Mouse (Mus musculus): ENCODE data around the gene Rassf2. TPM values are rescaled to one million over a fixed set of nuclear protein-coding genes. Genes with fewer than 3 reads are reported as not detected.

Gene Rassf2
- polyA plus RNA-seq, 1 experiment from 2014 or later, result 15.8 TPM

DNA sequence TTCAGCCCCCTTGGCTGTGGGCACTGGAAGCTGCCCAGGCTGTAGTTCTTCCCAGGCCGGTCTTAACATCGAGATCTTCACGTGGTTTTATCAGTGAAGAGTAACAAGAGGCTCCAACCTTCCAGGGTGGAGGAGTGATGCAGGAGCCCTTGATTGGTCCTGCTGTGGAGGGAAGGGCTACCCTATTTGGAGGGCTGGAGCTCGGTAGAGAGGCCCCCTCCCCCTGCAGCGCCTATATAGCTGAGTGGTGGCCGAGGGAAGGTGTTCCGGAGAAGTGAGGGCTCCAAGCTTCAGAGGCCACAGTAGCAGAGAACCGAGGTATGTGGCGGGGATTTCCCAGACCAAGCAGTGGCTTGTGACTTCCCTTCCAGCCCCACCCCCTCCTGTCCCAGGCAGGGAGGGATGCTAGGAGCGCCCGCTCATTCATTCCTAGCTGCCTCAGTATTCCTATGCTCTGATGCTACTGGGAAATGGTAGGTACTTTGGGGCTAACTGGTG is 79.4 kb downstream of the Rassf2 start, which contains the start of gene Prnd:
Gene Prnd, plus strand, starts transcription at position 264 of the 498 bp plus-strand sequence.
- H3K27ac ChIP-seq (ENCODE audit: low read depth), result no peak within 1 kb of the TSS
- ATAC-seq (ENCODE audit: insufficient read depth) (peak; percentile 39; the same call in 1 of the 2 replicates), DNase-seq (peak; percentile 53)
- H3K9ac ChIP-seq, result no peak within 1 kb of the TSS; the same call in 1 of the 2 replicates
- 5% methylated on average over 11 of the region's 11 CpGs for WGBS
- no peaks in the 10 kb centered on the region; the same call in 1 of the 2 replicates for H3K4me1 ChIP-seq (ENCODE audit: insufficient read depth)
- H3K9me3 ChIP-seq (ENCODE audit: low read depth, low read length), result no peaks in the 10 kb centered on the region
- H3K36me3 ChIP-seq (ENCODE audit: insufficient read depth), result no peaks in the 10 kb centered on the region
- H3K4me2 ChIP-seq, result peak within 1 kb of the TSS; percentile 52; the same call in 1 of the 2 replicates
- TF ChIP-seq CTCF (IDR thresholded peaks at IDR 0.05; ENCODE audit: low read depth), result no peak
- H3K27me3 ChIP-seq (ENCODE audit: insufficient read depth, low read length), result peaks cover 26% of the 10 kb centered on the region
- peak within 1 kb of the TSS; percentile 8; the same call in 1 of the 2 replicates for H3K4me3 ChIP-seq (ENCODE audit: low read depth, low read length)

DNA sequence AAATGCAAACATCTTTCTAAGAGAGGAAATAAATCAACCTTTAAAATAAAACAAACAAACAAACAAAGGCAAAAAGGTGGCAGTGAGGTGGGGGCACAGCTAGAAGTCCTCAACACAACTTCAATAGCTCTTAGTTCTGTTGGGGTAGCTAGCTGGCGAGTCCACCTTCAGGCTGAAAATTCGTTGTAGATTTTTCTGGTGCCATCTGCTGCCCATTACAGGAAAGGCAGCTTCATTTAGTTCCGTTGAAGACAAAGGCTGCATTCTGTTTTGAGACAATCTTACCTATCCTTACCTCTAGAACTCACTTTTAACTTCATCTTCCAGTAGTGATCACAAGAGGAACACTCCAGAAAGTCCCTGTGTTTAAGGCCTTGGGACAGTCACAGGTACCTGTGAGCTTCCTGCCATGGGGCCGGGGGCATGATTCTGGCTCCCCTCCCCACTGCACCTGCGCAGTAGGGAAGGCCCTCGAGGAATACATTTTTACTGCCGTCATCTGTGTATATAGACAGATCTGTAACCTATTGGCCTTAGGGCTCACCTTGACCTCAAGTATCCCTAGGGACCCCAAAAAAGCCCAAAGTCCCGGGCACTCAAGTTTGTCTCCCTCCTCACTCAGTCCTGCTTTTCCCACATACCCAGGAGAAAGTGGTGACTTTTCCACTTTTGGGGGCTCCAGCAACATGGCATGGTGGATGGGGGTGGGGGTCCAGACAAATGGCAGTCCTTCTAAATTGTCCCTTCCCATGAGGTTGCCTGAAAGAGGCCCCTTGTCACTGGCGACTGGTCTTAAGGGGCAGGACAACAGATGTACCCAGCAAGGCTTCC is 80.1 kb downstream of the Rassf2 start:
- Histone ChIP-seq H3K27me3 (ENCODE audit: insufficient read depth, low read length) (peaks cover 26% of the 10 kb centered on the region), H3K4me3 (ENCODE audit: low read depth, low read length) (no peak overlapping the region), H3K36me3 (ENCODE audit: insufficient read depth) (no peaks in the 10 kb centered on the region), H3K27ac (ENCODE audit: low read depth) (no peak overlapping the region), H3K9ac (no peak overlapping the region), H3K4me1 (ENCODE audit: insufficient read depth) (no peaks in the 10 kb centered on the region; the same call in 1 of the 2 replicates), H3K9me3 (ENCODE audit: low read depth, low read length) (no peaks in the 10 kb centered on the region), H3K4me2 (no peak overlapping the region; the same call in 1 of the 2 replicates)
- TF ChIP-seq CTCF (IDR thresholded peaks at IDR 0.05; ENCODE audit: low read depth), result peak; percentile 72
- ATAC-seq (ENCODE audit: insufficient read depth) (peak; percentile 7; the same call in 1 of the 2 replicates), DNase-seq (peak; percentile 86)
- WGBS, result 42% methylated on average over 9 of the region's 9 CpGs

DNA sequence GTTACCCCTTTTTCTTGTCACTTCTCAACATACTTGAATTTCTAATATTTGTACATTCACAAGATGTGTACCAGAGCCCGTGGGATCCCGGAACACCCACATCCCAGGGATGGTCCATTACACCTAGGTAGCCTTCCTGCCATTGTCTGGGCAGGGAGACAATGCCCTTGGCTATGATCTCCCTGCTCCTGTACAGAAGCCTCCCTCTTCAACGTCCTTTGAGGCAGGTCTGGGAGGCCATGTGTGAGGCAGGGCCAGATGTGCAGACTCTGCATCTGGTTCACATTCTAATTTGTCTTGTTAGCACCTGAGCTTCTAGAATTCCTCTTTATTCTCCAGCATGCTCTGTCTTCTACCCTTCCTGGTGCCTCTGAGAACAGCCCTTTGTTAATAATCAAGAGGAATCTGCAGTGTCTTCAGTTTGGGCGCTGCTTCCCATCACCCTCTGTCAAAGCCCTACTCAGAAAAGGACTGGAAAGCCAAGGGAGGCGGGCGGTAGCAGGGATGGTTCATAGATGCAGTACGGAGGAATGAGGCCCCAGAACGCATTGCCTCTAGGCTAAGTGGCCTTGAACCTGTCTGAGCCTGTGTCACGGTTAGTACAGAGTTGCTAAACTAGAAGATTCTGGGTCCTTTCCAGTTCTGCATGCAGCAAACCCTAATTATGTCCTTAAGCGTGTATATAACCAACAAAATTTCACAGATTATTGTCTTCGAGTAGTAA is 81.0 kb downstream of the Rassf2 start:
- DNase-seq, result peak; percentile 17
- H3K27me3 ChIP-seq (ENCODE audit: insufficient read depth, low read length), result peaks cover 25% of the 10 kb centered on the region
- ATAC-seq (ENCODE audit: insufficient read depth), result no peak
- H3K4me1 ChIP-seq (ENCODE audit: insufficient read depth), result no peaks in the 10 kb centered on the region; the same call in 1 of the 2 replicates
- H3K4me3 ChIP-seq (ENCODE audit: low read depth, low read length), result no peak overlapping the region
- H3K4me2 ChIP-seq, result no peak overlapping the region
- no peaks in the 10 kb centered on the region for H3K9me3 ChIP-seq (ENCODE audit: low read depth, low read length)
- WGBS, result 65% methylated on average over 11 of the region's 11 CpGs
- H3K9ac ChIP-seq, result no peak overlapping the region
- H3K27ac ChIP-seq (ENCODE audit: low read depth), result no peak overlapping the region
- no peaks in the 10 kb centered on the region for H3K36me3 ChIP-seq (ENCODE audit: insufficient read depth)
- no peak for TF ChIP-seq CTCF (IDR thresholded peaks at IDR 0.05; ENCODE audit: low read depth)

DNA sequence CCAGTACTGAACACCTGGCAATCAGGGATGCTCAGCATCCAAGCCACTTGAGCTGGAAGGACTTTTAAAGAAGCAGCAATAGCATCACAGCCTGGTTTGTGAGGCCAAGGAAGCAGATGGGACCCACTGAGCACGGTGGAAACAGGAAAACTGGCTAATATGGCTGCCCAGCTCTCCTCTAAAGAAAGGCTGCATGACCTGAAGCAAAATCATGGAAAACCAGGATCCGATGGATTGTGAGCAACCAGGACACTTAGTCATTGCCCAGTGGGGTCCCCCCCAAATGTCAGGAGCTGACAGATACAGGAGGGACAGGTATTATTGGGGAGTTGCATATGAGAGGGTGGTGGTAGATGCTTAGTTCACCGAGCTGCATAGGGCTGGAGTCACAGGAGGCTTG is 81.9 kb downstream of the Rassf2 start:
- Histone ChIP-seq H3K4me3 (ENCODE audit: low read depth, low read length) (no peak overlapping the region), H3K9me3 (ENCODE audit: low read depth, low read length) (no peaks in the 10 kb centered on the region), H3K9ac (no peak overlapping the region), H3K27me3 (ENCODE audit: insufficient read depth, low read length) (peaks cover 16% of the 10 kb centered on the region), H3K27ac (ENCODE audit: low read depth) (no peak overlapping the region), H3K36me3 (ENCODE audit: insufficient read depth) (no peaks in the 10 kb centered on the region), H3K4me2 (no peak overlapping the region), H3K4me1 (ENCODE audit: insufficient read depth) (no peaks in the 10 kb centered on the region; the same call in 1 of the 2 replicates)
- DNase-seq, result no peak
- no peak for ATAC-seq (ENCODE audit: insufficient read depth)
- no peak for TF ChIP-seq CTCF (IDR thresholded peaks at IDR 0.05; ENCODE audit: low read depth)
- 66% methylated on average over 3 of the region's 3 CpGs for WGBS

DNA sequence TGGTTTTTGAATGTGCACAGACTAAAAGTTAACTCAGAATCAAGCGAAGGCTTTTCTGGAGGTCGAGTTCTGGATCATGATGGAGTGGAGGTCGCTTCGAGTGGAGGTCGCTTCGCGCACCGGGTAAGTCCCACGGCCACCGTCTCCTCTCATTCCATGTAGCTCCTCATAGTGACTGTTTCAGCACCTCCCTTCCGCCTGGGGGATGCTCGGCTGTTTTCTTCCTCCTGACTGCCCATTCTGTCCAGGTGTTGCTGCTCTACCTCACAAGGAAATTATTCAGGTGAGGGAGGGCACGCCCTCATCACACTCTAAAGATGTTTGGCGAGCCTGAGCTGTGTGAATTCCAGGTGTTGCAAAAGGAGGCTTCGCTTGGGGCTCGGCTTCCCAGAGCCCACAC is 83.7 kb downstream of the Rassf2 start:
- H3K9ac ChIP-seq, result no peak overlapping the region
- H3K4me1 ChIP-seq (ENCODE audit: insufficient read depth), result no peaks in the 10 kb centered on the region; the same call in 1 of the 2 replicates
- no peaks in the 10 kb centered on the region for H3K27me3 ChIP-seq (ENCODE audit: insufficient read depth, low read length)
- ATAC-seq (ENCODE audit: insufficient read depth) (no peak), DNase-seq (no peak)
- H3K36me3 ChIP-seq (ENCODE audit: insufficient read depth), result no peaks in the 10 kb centered on the region
- no peaks in the 10 kb centered on the region for H3K9me3 ChIP-seq (ENCODE audit: low read depth, low read length)
- 84% methylated on average over 16 of the region's 16 CpGs for WGBS
- no peak overlapping the region for H3K4me2 ChIP-seq
- H3K4me3 ChIP-seq (ENCODE audit: low read depth, low read length), result no peak overlapping the region
- no peak for TF ChIP-seq CTCF (IDR thresholded peaks at IDR 0.05; ENCODE audit: low read depth)
- H3K27ac ChIP-seq (ENCODE audit: low read depth), result no peak overlapping the region

DNA sequence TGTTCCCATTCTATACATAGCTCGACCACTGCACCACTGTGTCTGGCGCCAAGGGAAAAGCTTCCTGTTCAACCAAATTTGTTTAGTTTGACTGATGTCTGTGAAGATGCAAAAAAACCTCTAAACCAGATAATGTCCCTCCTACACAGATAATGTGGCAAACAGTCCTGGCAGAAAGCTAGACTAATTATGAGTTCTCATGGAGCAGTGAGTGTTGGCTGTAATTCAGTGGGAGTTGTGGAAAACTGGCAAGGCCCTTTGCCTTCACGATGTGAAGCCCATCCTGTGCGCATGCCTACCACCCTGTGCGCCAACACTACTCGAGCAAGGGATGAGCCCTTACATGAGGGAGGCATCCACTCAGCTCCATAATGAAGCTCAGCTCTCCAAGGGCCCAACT is 84.3 kb downstream of the Rassf2 start:
- H3K27ac ChIP-seq (ENCODE audit: low read depth), result peak overlapping the region; percentile 3; the same call in 1 of the 2 replicates
- 79% methylated on average over 6 of the region's 6 CpGs for WGBS
- no peaks in the 10 kb centered on the region for H3K9me3 ChIP-seq (ENCODE audit: low read depth, low read length)
- ATAC-seq (ENCODE audit: insufficient read depth) (no peak), DNase-seq (no peak)
- H3K27me3 ChIP-seq (ENCODE audit: insufficient read depth, low read length), result no peaks in the 10 kb centered on the region
- no peak overlapping the region for H3K4me2 ChIP-seq
- H3K4me1 ChIP-seq (ENCODE audit: insufficient read depth), result no peaks in the 10 kb centered on the region; the same call in 1 of the 2 replicates
- no peak overlapping the region for H3K9ac ChIP-seq
- no peak for TF ChIP-seq CTCF (IDR thresholded peaks at IDR 0.05; ENCODE audit: low read depth)
- no peaks in the 10 kb centered on the region for H3K36me3 ChIP-seq (ENCODE audit: insufficient read depth)
- no peak overlapping the region for H3K4me3 ChIP-seq (ENCODE audit: low read depth, low read length)

Data from lung, embryonic 14.5 days (tissue).